Mouse (Mus musculus): ENCODE data around the gene Slc35g1. TPM values are rescaled to one million over a fixed set of nuclear protein-coding genes. Genes with fewer than 3 reads are reported as not detected.

The Slc35g1 gene
- polyA plus RNA-seq, 1 experiment from 2014 or later = 9.1 TPM

GRCm38 (mm10) chr19:38433381-38433780 lies 37.6 kb downstream of the Slc35g1 start:
- H3K27ac ChIP-seq (replicated peaks) = no peak overlapping the region
- peaks cover 6% of the 10 kb centered on the region; the same call in 1 of the 2 replicates for H3K9me3 ChIP-seq (replicated peaks)
- no peaks in the 10 kb centered on the region for H3K27me3 ChIP-seq (ENCODE audit: low read depth, poor library complexity, severe bottlenecking)
- WGBS = 94% methylated on average over 2 of the region's 2 CpGs
- DNase-seq (ENCODE audit: low spot score) = no peak
- H3K4me1 ChIP-seq = no peaks in the 10 kb centered on the region
- H3K36me3 ChIP-seq = no peaks in the 10 kb centered on the region
- H3K4me3 ChIP-seq = no peak overlapping the region

DNA sequence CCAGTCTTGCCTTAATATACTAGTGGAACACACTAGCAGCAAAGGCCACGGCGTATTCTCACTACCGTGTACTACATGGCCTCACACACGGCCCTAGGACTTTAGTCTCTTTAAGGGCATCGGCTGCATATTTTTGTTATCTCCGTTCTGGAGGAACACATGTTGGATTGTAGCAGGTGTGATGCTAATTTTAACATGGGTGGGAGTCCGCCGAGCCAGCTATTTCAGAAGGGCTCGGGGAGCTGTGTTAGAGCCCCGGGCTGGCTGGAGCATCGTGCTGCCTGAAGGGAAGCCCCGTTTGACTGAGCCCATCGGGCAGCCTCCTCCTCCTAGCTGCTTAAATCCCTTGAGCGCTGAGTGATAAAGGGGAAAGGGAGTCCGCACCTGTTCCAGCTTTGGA lies 39.4 kb downstream of the Slc35g1 start:
- peaks cover 6% of the 10 kb centered on the region; the same call in 1 of the 2 replicates for H3K9me3 ChIP-seq (replicated peaks)
- no peak overlapping the region for H3K27ac ChIP-seq (replicated peaks)
- WGBS = 95% methylated on average over 15 of the region's 15 CpGs
- no peak for DNase-seq (ENCODE audit: low spot score)
- H3K27me3 ChIP-seq (ENCODE audit: low read depth, poor library complexity, severe bottlenecking) = no peaks in the 10 kb centered on the region
- H3K4me1 ChIP-seq = no peaks in the 10 kb centered on the region; the same call in 1 of the 2 replicates
- no peaks in the 10 kb centered on the region for H3K36me3 ChIP-seq
- H3K4me3 ChIP-seq = no peak overlapping the region

GRCm38 (mm10) chr19:38441860-38442259 lies 46.1 kb downstream of the Slc35g1 start:
- no peak overlapping the region for H3K4me3 ChIP-seq
- no peaks in the 10 kb centered on the region for H3K36me3 ChIP-seq
- no peaks in the 10 kb centered on the region for H3K27me3 ChIP-seq (ENCODE audit: low read depth, poor library complexity, severe bottlenecking)
- 68% methylated on average over 8 of the region's 8 CpGs for WGBS
- no peaks in the 10 kb centered on the region; the same call in 1 of the 2 replicates for H3K4me1 ChIP-seq
- H3K9me3 ChIP-seq (replicated peaks) = no peaks in the 10 kb centered on the region
- DNase-seq (ENCODE audit: low spot score) = no peak
- H3K27ac ChIP-seq (replicated peaks) = no peak overlapping the region

- Histone ChIP-seq H3K4me3 (no peak overlapping the region), H3K36me3 (no peaks in the 10 kb centered on the region), H3K9me3 (replicated peaks) (no peaks in the 10 kb centered on the region), H3K27me3 (ENCODE audit: low read depth, poor library complexity, severe bottlenecking) (no peaks in the 10 kb centered on the region), H3K4me1 (no peaks in the 10 kb centered on the region), H3K27ac (replicated peaks) (no peak overlapping the region)
- WGBS = 86% methylated on average over 5 of the region's 5 CpGs
- DNase-seq (ENCODE audit: low spot score) = no peak
Measured at GRCm38 (mm10) chr19:38445758-38446157, 50.0 kb downstream of the Slc35g1 start.

Other genes starting within 250 kb of the Slc35g1 start
- gene Fra10ac1, start 171.8 kb upstream of the Slc35g1 start, polyA plus RNA-seq (2016; fragmentation: Nextera tagmentation; extraction: Ambion mirVana) = 45.1 and 46.6 TPM in 2 replicates
- gene Lgi1, start 131.4 kb upstream of the Slc35g1 start, polyA plus RNA-seq (2016; fragmentation: Nextera tagmentation; extraction: Ambion mirVana) = 2.4 and 2.8 TPM in 2 replicates
- gene Plce1, start 85.1 kb downstream of the Slc35g1 start, polyA plus RNA-seq (2016; fragmentation: Nextera tagmentation; extraction: Ambion mirVana) = 3.1 and 3.9 TPM in 2 replicates